Mouse (Mus musculus) spleen, embryonic (tissue): ENCODE data around the gene Xab2.

Experiments
- CTCF ChIA-PET: fragments of 350-600 bp; sonication (Branson Sonifier 250); formaldehyde crosslinking; loops from one replicate; lab custom pipeline; 2022; lab: Charles Lee

The Xab2 gene

GRCm38 (mm10) chr8:3621199-3621970 is at the start of gene Xab2, which contains the start of gene Pet100:
Gene Xab2, minus strand, starts transcription at chr8:3621316.
Gene Pet100, plus strand, starts transcription at chr8:3621548.
- CTCF ChIA-PET = interaction anchor here (0.6 kb wide), 1 partner anchor 64 kb away, joined by 4 read pairs; no protein-coding TSS in a partner anchor

- CTCF ChIA-PET = interaction anchor here (1.0 kb wide), 1 partner anchor 111 kb away, joined by 3 read pairs; no protein-coding TSS in a partner anchor
These were observed 49.3 kb upstream of the Xab2 start for GRCm38 (mm10) chr8:3670388-3670787.

- CTCF ChIA-PET = no interaction called here
These were observed 44.4 kb upstream of the Xab2 start, which contains the start of gene Mcemp1 for GRCm38 (mm10) chr8:3665507-3665906. Gene Mcemp1, plus strand, starts transcription at chr8:3665754.

- CTCF ChIA-PET = interaction anchor here (0.6 to 1.1 kb wide), 3 partner anchors 32 to 594 kb away, joined by 3 to 4 read pairs (median 4); no protein-coding TSS in a partner anchor
These were observed 43.3 kb upstream of the Xab2 start for GRCm38 (mm10) chr8:3664405-3664804.

GRCm38 (mm10) chr8:3660889-3661288 is 39.8 kb upstream of the Xab2 start:
- CTCF ChIA-PET = no interaction called here

GRCm38 (mm10) chr8:3656725-3657381 is 35.7 kb upstream of the Xab2 start:
- CTCF ChIA-PET = interaction anchor here (0.5 kb wide), 1 partner anchor 490 kb away, joined by 3 read pairs; no protein-coding TSS in a partner anchor

- CTCF ChIA-PET = no interaction called here
These were observed 34.4 kb upstream of the Xab2 start, which contains the start of gene Retn for GRCm38 (mm10) chr8:3655526-3655925. Gene Retn, plus strand, starts transcription at chr8:3655770.

GRCm38 (mm10) chr8:3654726-3655508 is 33.8 kb upstream of the Xab2 start:
- CTCF ChIA-PET = no interaction called here

GRCm38 (mm10) chr8:3652845-3653244 is 31.7 kb upstream of the Xab2 start:
- CTCF ChIA-PET = interaction anchor here (0.7 kb wide), 1 partner anchor 113 kb away, joined by 3 read pairs; no protein-coding TSS in a partner anchor

- CTCF ChIA-PET = interaction anchor here (0.6 to 0.7 kb wide), 4 partner anchors 11 to 296 kb away, joined by 3 to 10 read pairs (median 6); no protein-coding TSS in a partner anchor
These were observed 27.9 kb upstream of the Xab2 start for GRCm38 (mm10) chr8:3648990-3649389.

- CTCF ChIA-PET = interaction anchor here (0.6 to 0.7 kb wide), 3 partner anchors 12 to 296 kb away, joined by 4 to 10 read pairs (median 8); no protein-coding TSS in a partner anchor
These were observed 27.2 kb upstream of the Xab2 start for GRCm38 (mm10) chr8:3648268-3648667.

- CTCF ChIA-PET = no interaction called here
These were observed 26.4 kb upstream of the Xab2 start for GRCm38 (mm10) chr8:3647561-3647960.

- CTCF ChIA-PET = no interaction called here
These were observed 25.9 kb upstream of the Xab2 start for GRCm38 (mm10) chr8:3646824-3647531.

GRCm38 (mm10) chr8:3645804-3646203 is 24.7 kb upstream of the Xab2 start:
- CTCF ChIA-PET = no interaction called here

- CTCF ChIA-PET = interaction anchor here (0.5 kb wide), 2 partner anchors 8 to 33 kb away, joined by 3 to 4 read pairs; no protein-coding TSS in a partner anchor
These were observed 10.4 kb upstream of the Xab2 start for GRCm38 (mm10) chr8:3631478-3631875.

GRCm38 (mm10) chr8:3630647-3631477 is 9.7 kb upstream of the Xab2 start, which contains the start of gene Stxbp2:
Gene Stxbp2, plus strand, starts transcription at chr8:3630955.
- CTCF ChIA-PET = interaction anchor here (0.5 to 0.6 kb wide), 2 partner anchors 8 to 976 kb away, joined by 3 read pairs; no protein-coding TSS in a partner anchor

- CTCF ChIA-PET = interaction anchor here (0.5 kb wide), 1 partner anchor 64 kb away, joined by 7 read pairs; no protein-coding TSS in a partner anchor
These were observed 6.9 kb upstream of the Xab2 start for GRCm38 (mm10) chr8:3628014-3628413.

GRCm38 (mm10) chr8:3626971-3627370 is 5.9 kb upstream of the Xab2 start:
- CTCF ChIA-PET = no interaction called here

- CTCF ChIA-PET = no interaction called here
These were observed 4.3 kb upstream of the Xab2 start, which contains the start of gene Pcp2 for GRCm38 (mm10) chr8:3625445-3625844. Gene Pcp2, minus strand, starts transcription at chr8:3625545.
